Mouse (Mus musculus) midbrain, embryonic 13.5 days (tissue): ENCODE results near the gene Irf7. TPM values are rescaled to one million over a fixed set of nuclear protein-coding genes. Genes with fewer than 3 reads are reported as not detected.

ENCODE experiments used
- ATAC-seq: fragments of 200-750 bp; cut with Nextera tagmentation; 2 replicates; pipeline ENCODE4 v1.8.0; 2017; ENCODE audit warnings: mild to moderate bottlenecking, moderate TSS enrichment, moderate library complexity
- H3K27ac ChIP-seq: fragments of 300-500 bp; sonication (generic); 2 replicates; pipeline ENCODE4 v1.5.1; 2015; ENCODE audit warnings: inconsistent platforms, mild to moderate bottlenecking, moderate library complexity
- H3K27me3 ChIP-seq: fragments of 300-500 bp; sonication (generic); 2 replicates; pipeline ENCODE4 v1.6.1; 2015; ENCODE audit warnings: mild to moderate bottlenecking, inconsistent platforms
- H3K36me3 ChIP-seq: fragments of 300-500 bp; sonication (generic); 2 replicates; pipeline ENCODE4 v1.6.1; 2015; ENCODE audit warnings: mild to moderate bottlenecking, inconsistent platforms
- H3K4me1 ChIP-seq: fragments of 300-500 bp; sonication (generic); replicated peaks from 2 replicates; pipeline ENCODE4 v1.6.1; 2015; ENCODE audit warnings: inconsistent platforms
- H3K4me2 ChIP-seq: fragments of 300-500 bp; sonication (generic); replicated peaks from 2 replicates; pipeline ENCODE4 v1.6.1; 2015; ENCODE audit warnings: moderate library complexity, mild to moderate bottlenecking, inconsistent platforms
- H3K4me3 ChIP-seq: fragments of 300-500 bp; sonication (generic); replicated peaks from 2 replicates; pipeline ENCODE4 v1.5.1; 2015; ENCODE audit warnings: mild to moderate bottlenecking, inconsistent platforms
- H3K9ac ChIP-seq: fragments of 300-500 bp; sonication (generic); replicated peaks from 2 replicates; pipeline ENCODE4 v1.6.1; 2015; ENCODE audit warnings: mild to moderate bottlenecking, inconsistent platforms
- H3K9me3 ChIP-seq: fragments of 300-500 bp; sonication (generic); 2 replicates; pipeline ENCODE4 v1.6.1; 2016; ENCODE audit warnings: mild to moderate bottlenecking, inconsistent platforms
- WGBS: fragments of 180-500 bp; shearing (Covaris S2); methylation state at CpG from one replicate; pipeline ENCODE4 v1.1.7; 2015; 5-methylcytosine and 5-hydroxymethylcytosine counted together
- microRNA counts: library from miRNA; unstranded; fragments of <30 nt; microRNA quantifications from one replicate; lab custom pipeline; 2016
- microRNA-seq: library from miRNA; unstranded; fragments of <30 nt; microRNA quantifications from one replicate; pipeline ENCODE4, GENCODE M21; 2016
- polyA plus RNA-seq: library from polyadenylated mRNA; unstranded; fragments of >200 nt; fragmentation: Nextera tagmentation; extraction: Ambion mirVana; gene quantifications from 2 replicates; pipeline ENCODE4 v1.2.1, GENCODE M21; 2015

The Irf7 gene
- polyA plus RNA-seq, 1 experiment from 2014 or later: 1.4 TPM

DNA sequence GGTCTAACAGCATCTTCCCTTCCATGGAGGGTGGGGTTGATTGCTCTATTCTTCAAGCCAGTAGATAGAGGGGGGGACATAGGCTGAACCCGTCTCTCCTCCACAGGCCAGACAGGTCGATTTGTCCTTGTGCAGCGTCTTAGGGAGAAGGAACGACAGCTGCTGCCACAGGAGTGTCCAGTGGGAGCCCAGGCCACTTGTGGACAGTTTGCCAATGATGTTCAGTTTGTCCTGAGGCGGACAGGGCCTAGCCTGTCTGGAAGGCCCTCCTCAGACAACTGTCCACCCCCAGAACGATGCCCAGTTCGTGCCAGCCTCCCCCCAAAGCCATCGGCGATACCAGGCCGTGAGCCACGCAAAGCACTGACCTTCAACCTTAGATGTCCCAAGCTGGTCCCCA is 49.4 kb downstream of the Irf7 start:
- Histone ChIP-seq H3K36me3 (peaks cover 19% of the 10 kb centered on the region), H3K4me1 (peaks cover 41% of the 10 kb centered on the region), H3K9ac (peak overlapping the region; percentile 73; the same call in 1 of the 2 replicates), H3K4me2 (peak overlapping the region; percentile 91), H3K4me3 (peak overlapping the region; percentile 70; the same call in 1 of the 2 replicates), H3K27ac (no peak overlapping the region), H3K9me3 (no peaks in the 10 kb centered on the region), H3K27me3 (no peaks in the 10 kb centered on the region)
- WGBS: 91% methylated on average over 11 of the region's 11 CpGs
- ATAC-seq: no peak

DNA sequence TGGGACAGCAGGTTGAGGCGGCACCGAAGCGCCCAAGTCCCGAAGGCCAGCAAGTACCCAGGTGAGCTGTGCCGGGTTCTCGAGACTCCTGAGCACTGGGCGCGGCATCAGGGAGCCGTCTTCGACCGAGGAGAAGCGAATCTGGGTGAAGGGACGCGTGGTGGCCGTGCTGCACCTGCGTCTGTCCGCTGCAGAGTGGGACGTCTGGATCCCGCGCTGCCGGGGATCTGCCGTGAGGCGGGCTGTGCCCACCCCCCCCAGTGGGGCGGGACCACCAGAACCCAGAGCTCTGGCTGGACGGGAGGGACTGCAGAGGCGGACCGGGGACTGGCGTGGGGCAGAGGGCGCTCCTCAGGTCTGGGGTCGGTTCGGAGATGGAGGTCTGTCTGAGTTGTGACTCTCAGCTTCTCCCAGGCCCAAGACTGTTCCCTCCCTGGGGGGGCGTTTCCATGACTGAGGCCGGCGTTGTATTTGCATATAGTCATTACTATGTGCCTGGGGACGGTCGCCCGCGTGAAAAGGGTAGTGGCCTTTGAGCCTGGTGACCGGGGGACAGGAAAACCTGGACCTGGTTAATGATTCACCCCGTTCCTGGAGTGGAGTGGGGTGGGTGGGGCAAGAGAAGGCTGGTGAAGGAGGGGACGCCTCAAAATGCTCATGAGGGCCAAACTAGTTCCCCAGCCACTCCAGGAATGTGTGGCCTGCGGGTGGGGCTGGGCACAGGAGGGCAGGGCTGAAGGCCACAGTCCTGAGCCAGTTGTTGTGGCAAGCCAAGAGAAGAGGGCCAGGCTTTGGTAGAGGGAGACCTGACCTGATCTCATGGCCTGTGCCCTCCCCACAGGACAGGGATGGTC is 50.2 kb downstream of the Irf7 start:
- H3K9me3 ChIP-seq: no peaks in the 10 kb centered on the region
- peak; percentile 69; the same call in 1 of the 2 replicates for ATAC-seq
- under 1% methylated on average over 42 of the region's 42 CpGs for WGBS
- H3K4me3 ChIP-seq: peak overlapping the region; percentile 70
- H3K27ac ChIP-seq: peak overlapping the region; percentile 66
- peak overlapping the region; percentile 91 for H3K4me2 ChIP-seq
- no peaks in the 10 kb centered on the region for H3K27me3 ChIP-seq
- peak overlapping the region; percentile 73 for H3K9ac ChIP-seq
- peaks cover 36% of the 10 kb centered on the region for H3K4me1 ChIP-seq
- H3K36me3 ChIP-seq: peaks cover 19% of the 10 kb centered on the region

DNA sequence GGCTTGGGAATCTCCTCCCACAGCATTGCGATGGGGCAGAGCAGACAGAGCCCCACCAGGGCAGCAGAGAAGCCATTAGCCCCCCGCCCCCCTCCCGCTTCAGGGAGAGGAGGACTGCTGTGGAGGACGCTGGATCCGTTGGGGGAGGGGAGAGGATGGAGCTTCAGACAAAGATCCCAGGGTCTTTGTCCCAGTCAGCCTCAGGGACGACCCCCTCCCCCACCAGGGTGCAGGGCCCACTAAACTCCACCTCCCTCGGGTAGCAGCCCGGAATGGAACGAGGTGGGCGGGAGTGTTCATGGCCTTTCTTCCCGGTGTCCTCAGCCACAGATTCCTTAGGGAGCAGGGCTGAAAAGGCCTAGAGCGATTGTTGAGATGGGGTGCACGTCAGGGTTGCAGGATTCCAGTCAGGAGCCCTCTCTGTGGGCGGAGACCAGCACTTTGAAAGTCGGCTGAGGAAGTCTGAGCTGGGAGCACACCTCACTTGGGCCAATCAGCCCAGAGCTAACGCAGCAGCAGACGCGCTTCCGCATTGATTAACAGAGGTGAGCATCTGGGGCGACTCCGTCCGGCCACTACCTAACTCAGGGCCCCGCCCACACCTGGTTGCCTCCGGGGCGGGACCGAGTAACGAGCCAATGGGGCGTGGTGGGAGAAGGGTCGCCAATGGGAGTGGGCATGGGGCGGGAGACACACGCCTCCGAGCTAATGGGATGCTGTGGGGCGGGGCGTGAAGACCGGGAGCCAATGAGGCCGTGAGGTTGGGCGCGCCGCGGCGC is 51.0 kb downstream of the Irf7 start, which contains the start of gene Rassf7:
Gene Rassf7 (plus strand): TSS at position 760 of the 779 bp plus-strand sequence.
- WGBS: under 1% methylated on average over 41 of the region's 41 CpGs
- peak; percentile 96 for ATAC-seq
- Histone ChIP-seq H3K9me3 (no peaks in the 10 kb centered on the region), H3K4me2 (peak within 1 kb of the TSS; percentile 91), H3K36me3 (peaks cover 19% of the 10 kb centered on the region), H3K27ac (peak within 1 kb of the TSS; percentile 88), H3K9ac (peak within 1 kb of the TSS; percentile 73), H3K27me3 (no peaks in the 10 kb centered on the region), H3K4me3 (peak within 1 kb of the TSS; percentile 70), H3K4me1 (peaks cover 29% of the 10 kb centered on the region)

DNA sequence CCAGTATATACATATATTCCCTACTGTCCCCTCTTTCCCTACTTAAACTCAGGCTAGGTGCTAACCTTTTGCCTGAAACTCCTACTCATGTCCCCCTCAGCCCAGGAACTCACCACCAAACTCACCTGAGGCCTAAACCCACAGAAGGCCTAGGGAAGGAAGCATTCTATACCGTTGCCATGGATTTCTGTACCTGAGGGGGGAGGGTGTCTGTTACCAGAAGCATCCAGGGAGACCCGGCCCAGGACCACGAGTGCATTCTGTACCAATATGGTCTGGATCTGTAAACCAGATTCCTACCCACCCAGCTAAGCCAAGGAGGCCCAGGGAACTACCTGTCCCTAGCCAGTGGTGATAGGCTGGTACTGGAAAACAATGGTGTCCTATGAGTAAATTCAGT is 52.0 kb downstream of the Irf7 start:
- Histone ChIP-seq H3K4me1 (peaks cover 29% of the 10 kb centered on the region), H3K4me2 (no peak overlapping the region), H3K36me3 (peaks cover 13% of the 10 kb centered on the region), H3K4me3 (no peak overlapping the region), H3K9me3 (no peaks in the 10 kb centered on the region), H3K27ac (peak overlapping the region; percentile 88; the same call in 1 of the 2 replicates), H3K9ac (no peak overlapping the region), H3K27me3 (no peaks in the 10 kb centered on the region)
- WGBS: 74% methylated on average over 3 of the region's 3 CpGs
- ATAC-seq: no peak

DNA sequence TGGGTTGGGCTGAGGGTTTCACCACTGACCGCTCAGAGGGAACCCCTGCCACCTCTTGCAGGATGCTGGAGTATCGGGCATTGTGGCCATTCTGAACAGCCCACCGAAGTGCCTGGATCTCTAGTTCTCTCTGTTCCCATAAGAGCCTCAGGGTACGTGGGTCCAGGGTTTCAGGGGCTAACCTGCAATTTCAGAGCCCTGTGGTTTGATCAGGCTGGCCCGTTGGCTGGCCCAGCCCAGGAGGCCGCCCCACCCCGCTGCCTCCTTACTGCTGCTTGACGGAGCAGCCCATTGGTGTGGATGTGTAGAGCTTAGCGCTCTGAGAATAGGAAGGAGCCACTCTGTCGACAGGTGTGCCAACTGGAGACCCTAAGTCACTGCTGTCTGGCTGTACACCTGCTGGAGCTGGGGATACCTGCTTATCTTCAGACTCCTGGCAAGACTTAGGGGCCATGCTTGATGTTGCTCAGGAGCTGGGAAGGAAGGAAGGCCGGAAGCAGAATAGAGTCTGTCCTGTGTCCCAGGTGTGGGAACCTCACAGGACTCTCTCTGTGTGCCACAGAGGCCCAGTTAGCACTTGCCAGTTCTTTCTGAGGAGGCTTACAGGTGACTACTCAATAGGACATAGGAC is 52.6 kb downstream of the Irf7 start, which contains the start of gene Lmntd2:
Gene Lmntd2 (minus strand): TSS at position 476 of the 631 bp plus-strand sequence.
- Histone ChIP-seq H3K36me3 (peaks cover 8% of the 10 kb centered on the region), H3K27me3 (no peaks in the 10 kb centered on the region), H3K27ac (peak within 1 kb of the TSS; percentile 88), H3K4me2 (peak within 1 kb of the TSS; percentile 91), H3K9me3 (no peaks in the 10 kb centered on the region), H3K4me1 (peaks cover 29% of the 10 kb centered on the region), H3K4me3 (peak within 1 kb of the TSS; percentile 70), H3K9ac (peak within 1 kb of the TSS; percentile 69)
- WGBS: 93% methylated on average over 11 of the region's 11 CpGs
- no peak for ATAC-seq

DNA sequence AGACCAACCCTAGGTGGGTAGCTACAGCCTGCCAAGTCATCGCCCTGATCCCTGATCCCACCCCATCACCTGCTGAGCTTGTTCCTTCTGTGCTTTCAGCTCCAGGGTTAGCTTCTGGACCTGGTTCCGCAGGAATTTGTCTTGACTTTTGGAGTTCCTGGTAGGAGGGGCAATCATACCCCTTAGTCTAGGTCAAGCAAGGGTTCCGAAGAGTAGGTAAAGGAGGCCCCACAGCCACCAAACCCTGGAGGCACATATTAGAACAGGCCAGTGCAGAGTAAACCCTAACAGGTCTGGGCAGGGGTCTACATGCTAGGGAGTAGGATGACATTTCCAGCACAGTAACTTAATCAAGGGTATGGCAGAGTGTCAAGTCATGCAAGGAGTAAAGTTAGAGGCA is 53.1 kb downstream of the Irf7 start:
- no peak overlapping the region for H3K4me3 ChIP-seq
- no peak overlapping the region for H3K4me2 ChIP-seq
- no peaks in the 10 kb centered on the region for H3K9me3 ChIP-seq
- no peak overlapping the region for H3K27ac ChIP-seq
- no peaks in the 10 kb centered on the region for H3K27me3 ChIP-seq
- peaks cover 8% of the 10 kb centered on the region for H3K36me3 ChIP-seq
- H3K4me1 ChIP-seq: peaks cover 28% of the 10 kb centered on the region
- WGBS: 88% methylated on average over 3 of the region's 3 CpGs
- H3K9ac ChIP-seq: no peak overlapping the region
- ATAC-seq: no peak

MicroRNAs within 50 kb of the gene (microRNA counts, 519-probe panel; counts per million panel counts)
- microRNA mmu-miR-210 (lab: Ali Mortazavi, UCI): 4,462 counts per million, percentile 81 among the panel's probes with 10 or more counts

Small RNAs within 50 kb of the gene (microRNA-seq; reads per million reads assigned to microRNA genes)
- 430 reads per million, percentile 69 among the genes with 10 or more reads in this experiment for gene Mir210

Other genes with a start within 250 kb of the Irf7 start
- gene Ifitm6, start 248.6 kb downstream of the Irf7 start, polyA plus RNA-seq: 0.51 and 0.54 TPM in 2 replicates
- not detected in 2 replicates for gene Gm17387, start 237.3 kb downstream of the Irf7 start, polyA plus RNA-seq
- gene B4galnt4, start 205.4 kb downstream of the Irf7 start, polyA plus RNA-seq: 44.1 and 48.3 TPM in 2 replicates
- gene Pkp3, start 188.3 kb downstream of the Irf7 start, polyA plus RNA-seq: 0.14 and 0.15 TPM in 2 replicates
- gene Sigirr, start 165.9 kb downstream of the Irf7 start, polyA plus RNA-seq: 1.8 and 2.6 TPM in 2 replicates
- gene Ano9, start 148.7 kb downstream of the Irf7 start, polyA plus RNA-seq: 0.07 and 0.35 TPM in 2 replicates
- 77.4 TPM in 2 replicates for gene Ptdss2, start 144.1 kb downstream of the Irf7 start, polyA plus RNA-seq
- gene Rnh1, start 93.6 kb downstream of the Irf7 start, polyA plus RNA-seq: 40.5 and 45.3 TPM in 2 replicates
- gene Hras, start 72.5 kb downstream of the Irf7 start, polyA plus RNA-seq: 86.4 and 114 TPM in 2 replicates
- gene Lrrc56, start 72.3 kb downstream of the Irf7 start, polyA plus RNA-seq: 13.9 and 15.6 TPM in 2 replicates
- gene Lmntd2, start 52.4 kb downstream of the Irf7 start, polyA plus RNA-seq: 1.8 and 2.1 TPM in 2 replicates
- 30.9 and 34.2 TPM in 2 replicates for gene Rassf7, start 50.6 kb downstream of the Irf7 start, polyA plus RNA-seq
- gene Phrf1, start 37.7 kb downstream of the Irf7 start, polyA plus RNA-seq: 86.9 and 95.0 TPM in 2 replicates
- not detected in 2 replicates for gene Cdhr5, start 10.3 kb upstream of the Irf7 start, polyA plus RNA-seq
- 1.0 TPM in 2 replicates for gene Sct, start 12.7 kb upstream of the Irf7 start, polyA plus RNA-seq
- gene Drd4, start 25.5 kb upstream of the Irf7 start, polyA plus RNA-seq: 0.43 and 0.68 TPM in 2 replicates
- gene Deaf1, start 61.2 kb upstream of the Irf7 start, polyA plus RNA-seq: 140 and 148 TPM in 2 replicates
- gene Tmem80, start 61.3 kb upstream of the Irf7 start, polyA plus RNA-seq: 76.6 and 77.3 TPM in 2 replicates
- gene Eps8l2, start 72.4 kb upstream of the Irf7 start, polyA plus RNA-seq: 0.23 and 0.31 TPM in 2 replicates
- gene Taldo1, start 125.7 kb upstream of the Irf7 start, polyA plus RNA-seq: 337 and 346 TPM in 2 replicates
- 55.1 and 63.8 TPM in 2 replicates for gene Gatd1, start 147.7 kb upstream of the Irf7 start, polyA plus RNA-seq
- gene Cend1, start 163.0 kb upstream of the Irf7 start, polyA plus RNA-seq: 43.6 and 44.0 TPM in 2 replicates
- 71.3 and 72.1 TPM in 2 replicates for gene Slc25a22, start 171.4 kb upstream of the Irf7 start, polyA plus RNA-seq
- 6.3 and 7.1 TPM in 2 replicates for gene Pidd1, start 177.5 kb upstream of the Irf7 start, polyA plus RNA-seq
- 787 and 794 TPM in 2 replicates for gene Rplp2, start 180.9 kb upstream of the Irf7 start, polyA plus RNA-seq
- 16.2 and 19.2 TPM in 2 replicates for gene Pnpla2, start 188.7 kb upstream of the Irf7 start, polyA plus RNA-seq
- gene Cracr2b, start 194.6 kb upstream of the Irf7 start, polyA plus RNA-seq: 6.8 TPM in 2 replicates
- gene Cd151, start 200.9 kb upstream of the Irf7 start, polyA plus RNA-seq: 15.4 and 19.9 TPM in 2 replicates
- 88.2 and 91.1 TPM in 2 replicates for gene Polr2l, start 208.7 kb upstream of the Irf7 start, polyA plus RNA-seq
- 22.5 and 23.6 TPM in 2 replicates for gene Tspan4, start 208.8 kb upstream of the Irf7 start, polyA plus RNA-seq